Mouse (Mus musculus): ENCODE measurements at regions not wholly inside any gene's neighbourhood (a gene's known extent, or its start where the extent isn't known, plus 50 kb on each side); places are given as distances from the start of the nearest gene placed in this dataset.

GRCm38 (mm10) chr1:148689618-148690017, 1271.5 kb downstream of the Pla2g4a start:
- H3K27ac ChIP-seq (replicated peaks): no peak overlapping the region

GRCm38 (mm10) chr1:148675516-148675915, 1285.6 kb downstream of the Pla2g4a start:
- H3K4me1 ChIP-seq (replicated peaks; ENCODE audit: control insufficient read depth, insufficient read depth): no peaks in the 10 kb centered on the region
- ATAC-seq (ENCODE audit: low FRiP score, low TSS enrichment): no peak
- no peak overlapping the region for H3K4me2 ChIP-seq (replicated peaks; ENCODE audit: low read depth)
- no peaks in the 10 kb centered on the region for H3K9me3 ChIP-seq (ENCODE audit: control insufficient read depth, low read length)
- no peak overlapping the region for H3K27ac ChIP-seq (replicated peaks)
- no peak for TF ChIP-seq EP300 (optimal IDR thresholded peaks at IDR 0.05)
- TF ChIP-seq CTCF (IDR thresholded peaks at IDR 0.05; ENCODE audit: low read depth): no peak
- no peaks in the 10 kb centered on the region for H3K36me3 ChIP-seq (ENCODE audit: control insufficient read depth, insufficient read depth, low read length)
- no peak overlapping the region for H3K4me3 ChIP-seq (ENCODE audit: low read depth, low read length)
- no peaks in the 10 kb centered on the region for H3K27me3 ChIP-seq (ENCODE audit: control insufficient read depth, insufficient read depth, low read length)
- no peak for DNase-seq (ENCODE audit: low spot score)
- no peak overlapping the region for H3K9ac ChIP-seq (ENCODE audit: low read length)

More at GRCm38 (mm10) chr1:148689618-148690017, 1271.5 kb downstream of the Pla2g4a start:
- H3K4me2 ChIP-seq (replicated peaks; ENCODE audit: low read depth): no peak overlapping the region
- H3K36me3 ChIP-seq (ENCODE audit: control insufficient read depth, insufficient read depth, low read length): no peaks in the 10 kb centered on the region
- no peak for TF ChIP-seq CTCF (IDR thresholded peaks at IDR 0.05; ENCODE audit: low read depth)
- no peak for TF ChIP-seq EP300 (optimal IDR thresholded peaks at IDR 0.05)
- DNase-seq (ENCODE audit: low spot score) (no peak), ATAC-seq (ENCODE audit: low FRiP score, low TSS enrichment) (no peak)
- H3K4me1 ChIP-seq (replicated peaks; ENCODE audit: control insufficient read depth, insufficient read depth): no peaks in the 10 kb centered on the region
- 83% methylated on average over 4 of the region's 4 CpGs for whole genome bisulfite sequencing
- H3K9me3 ChIP-seq (ENCODE audit: control insufficient read depth, low read length): no peaks in the 10 kb centered on the region
- no peak overlapping the region for H3K9ac ChIP-seq (ENCODE audit: low read length)
- H3K27me3 ChIP-seq (ENCODE audit: control insufficient read depth, insufficient read depth, low read length): no peaks in the 10 kb centered on the region
- H3K4me3 ChIP-seq (ENCODE audit: low read depth, low read length): no peak overlapping the region

- DNase-seq (ENCODE audit: low spot score) (no peak), ATAC-seq (ENCODE audit: low FRiP score, low TSS enrichment) (no peak)
- H3K4me2 ChIP-seq (replicated peaks; ENCODE audit: low read depth): no peak overlapping the region
- no peak overlapping the region for H3K27ac ChIP-seq (replicated peaks)
- H3K9me3 ChIP-seq (ENCODE audit: control insufficient read depth, low read length): no peaks in the 10 kb centered on the region
- WGBS: 68% methylated on average over 4 of the region's 4 CpGs
- H3K36me3 ChIP-seq (ENCODE audit: control insufficient read depth, insufficient read depth, low read length): no peaks in the 10 kb centered on the region
- H3K9ac ChIP-seq (ENCODE audit: low read length): no peak overlapping the region
- H3K4me3 ChIP-seq (ENCODE audit: low read depth, low read length): no peak overlapping the region
- H3K4me1 ChIP-seq (replicated peaks; ENCODE audit: control insufficient read depth, insufficient read depth): no peaks in the 10 kb centered on the region
- no peak for TF ChIP-seq EP300 (optimal IDR thresholded peaks at IDR 0.05)
- TF ChIP-seq CTCF (IDR thresholded peaks at IDR 0.05; ENCODE audit: low read depth): no peak
- H3K27me3 ChIP-seq (ENCODE audit: control insufficient read depth, insufficient read depth, low read length): no peaks in the 10 kb centered on the region
These were observed 1296.7 kb downstream of the Pla2g4a start for GRCm38 (mm10) chr1:148664409-148664808.

GRCm38 (mm10) chr1:148656990-148657389, 1304.1 kb downstream of the Pla2g4a start:
- DNase-seq (ENCODE audit: low spot score) (no peak), ATAC-seq (ENCODE audit: low FRiP score, low TSS enrichment) (no peak)
- H3K9me3 ChIP-seq (ENCODE audit: control insufficient read depth, low read length): no peaks in the 10 kb centered on the region
- no peak overlapping the region for H3K4me2 ChIP-seq (replicated peaks; ENCODE audit: low read depth)
- TF ChIP-seq CTCF (IDR thresholded peaks at IDR 0.05; ENCODE audit: low read depth) (no peak), EP300 (optimal IDR thresholded peaks at IDR 0.05) (no peak)
- H3K27me3 ChIP-seq (ENCODE audit: control insufficient read depth, insufficient read depth, low read length): no peaks in the 10 kb centered on the region
- H3K9ac ChIP-seq (ENCODE audit: low read length): no peak overlapping the region
- no peak overlapping the region for H3K4me3 ChIP-seq (ENCODE audit: low read depth, low read length)
- WGBS: 95% methylated on average over 1 of the region's 1 CpGs
- no peak overlapping the region for H3K27ac ChIP-seq (replicated peaks)
- no peaks in the 10 kb centered on the region for H3K36me3 ChIP-seq (ENCODE audit: control insufficient read depth, insufficient read depth, low read length)
- H3K4me1 ChIP-seq (replicated peaks; ENCODE audit: control insufficient read depth, insufficient read depth): no peaks in the 10 kb centered on the region
